Mouse (Mus musculus) G1E (cell line): ENCODE results near the gene Ufd1. TPM values are rescaled to one million over a fixed set of nuclear protein-coding genes. Genes with fewer than 3 reads are reported as not detected.

ENCODE experiments used
- ATAC-seq: 2 replicates; pipeline ENCODE4 v1.8.0; 2016; ENCODE audit warnings: mild to moderate bottlenecking; ENCODE audit not compliant: insufficient number of reproducible peaks, poor library complexity, low FRiP score, severe bottlenecking; ENCODE audit errors: extremely low read depth
- DNase-seq: peaks from one replicate; pipeline ENCODE4 v3.0.0; 2012; ENCODE audit warnings: low spot score
- H3K27me3 ChIP-seq: 2 replicates; pipeline ENCODE4 v1.6.1; 2012; ENCODE audit warnings: mild to moderate bottlenecking, low read length, inconsistent platforms; ENCODE audit not compliant: insufficient read depth
- H3K36me3 ChIP-seq: replicated peaks from 2 replicates; pipeline ENCODE3; 2012; ENCODE audit warnings: mild to moderate bottlenecking, inconsistent platforms
- H3K4me1 ChIP-seq: 2 replicates; pipeline ENCODE4 v1.6.1; 2012; ENCODE audit warnings: low read depth, low read length, inconsistent platforms, mixed read lengths; ENCODE audit not compliant: insufficient read depth
- H3K4me3 ChIP-seq: 2 replicates; pipeline ENCODE4 v1.5.1; 2012; ENCODE audit warnings: low read depth, mild to moderate bottlenecking, inconsistent platforms, low read length, moderate library complexity, mixed read lengths
- H3K9me3 ChIP-seq: replicated peaks from 2 replicates; pipeline ENCODE4 v1.6.1; 2012; ENCODE audit warnings: inconsistent platforms
- CTCF ChIP-seq: IDR thresholded peaks from 2 replicates; pipeline ENCODE4 v1.5.1; 2012; ENCODE audit warnings: low read depth, low read length, inconsistent platforms, mixed read lengths
- GATA1 ChIP-seq: IDR thresholded peaks from 2 replicates; pipeline ENCODE4 v1.6.1; 2012; ENCODE audit warnings: borderline replicate concordance, low read length, inconsistent platforms, mixed read lengths
- GATA2 ChIP-seq: IDR thresholded peaks from 2 replicates; pipeline ENCODE4 v1.6.1; 2012; ENCODE audit warnings: low read depth, low read length, inconsistent platforms, borderline replicate concordance
- POLR2AphosphoS5 ChIP-seq: IDR thresholded peaks from 2 replicates; pipeline ENCODE4 v1.6.1; 2012; ENCODE audit warnings: low read depth, low read length, inconsistent platforms; ENCODE audit not compliant: insufficient replicate concordance
- TAL1 ChIP-seq: conservative IDR thresholded peaks from 2 replicates; pipeline ENCODE4 v1.6.1; 2012; ENCODE audit warnings: low read depth, low read length, inconsistent platforms, mixed read lengths
- polyA plus RNA-seq: library from polyadenylated mRNA; stranded (reverse); fragments of >175 nt; gene quantifications from 2 replicates; pipeline ENCODE4 v1.2.3, GENCODE M21; 2012
- total RNA-seq, 2 experiments: library from RNA; stranded (forward) in 1 of 2; stranded (reverse) in 1 of 2; fragments of 200-1000 nt in 1 of 2; fragments of >200 nt in 1 of 2; fragmentation: Nextera tagmentation in 1 of 2; gene quantifications; 2 replicates each; pipeline ENCODE4 v1.2.3; 2014 to 2017

The Ufd1 gene
- total and polyA plus RNA-seq, 3 experiments: 7.6 to 78.3 (median 70.9) TPM

DNA sequence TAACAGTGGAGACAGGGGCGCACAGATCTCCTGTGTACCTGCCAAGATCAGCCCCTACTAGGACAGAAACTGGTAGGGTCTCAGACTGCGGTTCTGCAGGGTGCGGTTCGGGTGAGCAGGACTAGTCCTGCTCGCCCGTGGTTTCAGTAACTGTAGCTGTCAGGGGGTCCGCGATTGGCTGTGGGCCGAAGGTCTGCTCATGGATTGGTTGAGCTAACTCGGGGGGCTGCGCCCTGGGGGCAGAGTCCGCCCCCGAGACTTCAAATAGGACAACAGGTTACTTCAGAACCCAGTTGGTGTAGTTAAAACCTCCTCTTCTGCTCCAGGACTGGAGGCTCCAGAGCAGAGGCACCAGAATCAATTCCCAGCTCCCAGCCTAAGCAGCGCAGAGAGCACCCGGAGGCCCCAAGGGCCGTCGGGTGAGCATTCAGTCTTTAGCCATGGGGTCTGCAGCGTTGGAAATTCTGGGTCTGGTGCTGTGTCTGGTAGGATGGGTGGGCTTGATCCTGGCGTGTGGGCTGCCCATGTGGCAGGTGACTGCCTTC is 35.0 kb upstream of the Ufd1 start, which contains the start of gene Cldn5:
Cldn5 (plus strand) TSS at position 292 of the 545 bp plus-strand sequence.
- DNase-seq (no peak), ATAC-seq (no peak)
- no peak for TF ChIP-seq GATA2
- no peak for TF ChIP-seq CTCF
- Histone ChIP-seq H3K4me3 (no peak within 1 kb of the TSS), H3K36me3 (peaks cover 41% of the 10 kb centered on the region), H3K9me3 (no peaks in the 10 kb centered on the region), H3K4me1 (no peaks in the 10 kb centered on the region), H3K27me3 (peaks cover 36% of the 10 kb centered on the region)

DNA sequence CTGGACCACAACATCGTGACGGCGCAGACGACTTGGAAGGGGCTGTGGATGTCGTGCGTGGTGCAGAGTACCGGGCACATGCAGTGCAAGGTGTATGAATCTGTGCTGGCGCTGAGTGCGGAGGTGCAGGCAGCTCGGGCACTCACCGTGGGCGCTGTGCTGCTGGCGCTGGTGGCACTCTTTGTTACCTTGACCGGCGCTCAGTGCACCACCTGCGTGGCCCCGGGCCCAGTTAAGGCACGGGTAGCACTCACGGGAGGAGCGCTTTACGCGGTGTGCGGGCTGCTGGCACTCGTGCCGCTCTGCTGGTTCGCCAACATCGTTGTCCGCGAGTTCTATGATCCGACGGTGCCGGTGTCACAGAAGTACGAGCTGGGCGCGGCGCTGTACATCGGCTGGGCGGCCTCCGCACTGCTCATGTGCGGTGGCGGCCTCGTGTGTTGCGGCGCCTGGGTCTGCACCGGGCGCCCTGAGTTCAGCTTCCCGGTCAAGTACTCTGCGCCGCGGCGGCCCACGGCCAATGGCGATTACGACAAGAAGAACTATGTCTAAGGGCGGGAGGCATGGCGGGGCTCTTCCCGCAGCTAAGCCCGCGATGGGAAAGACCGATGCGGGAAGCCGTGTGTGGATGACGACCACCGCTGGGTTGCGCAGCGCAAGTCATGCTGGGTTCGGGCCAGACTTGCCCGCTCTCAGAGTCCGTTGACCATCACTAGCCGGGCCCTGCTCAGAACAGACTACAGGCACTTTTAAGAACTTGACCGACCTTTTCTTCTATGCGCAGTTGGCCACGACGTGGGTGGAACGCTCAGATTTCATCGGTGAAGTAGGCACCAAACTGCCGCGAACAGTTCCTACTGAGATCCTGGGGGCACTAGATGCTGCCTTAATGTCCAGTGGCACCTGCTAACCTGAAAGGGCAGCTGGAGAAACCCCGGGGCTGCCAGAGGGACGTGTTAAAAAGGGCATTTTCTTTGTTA is 34.2 kb upstream of the Ufd1 start:
- Histone ChIP-seq H3K36me3 (peaks cover 49% of the 10 kb centered on the region), H3K4me1 (no peaks in the 10 kb centered on the region), H3K9me3 (no peaks in the 10 kb centered on the region), H3K27me3 (peaks cover 36% of the 10 kb centered on the region), H3K4me3 (no peak overlapping the region)
- ATAC-seq (no peak), DNase-seq (no peak)
- TF ChIP-seq CTCF (no peak), GATA1 (no peak), TAL1 (no peak), GATA2 (no peak), POLR2AphosphoS5 (no peak)

DNA sequence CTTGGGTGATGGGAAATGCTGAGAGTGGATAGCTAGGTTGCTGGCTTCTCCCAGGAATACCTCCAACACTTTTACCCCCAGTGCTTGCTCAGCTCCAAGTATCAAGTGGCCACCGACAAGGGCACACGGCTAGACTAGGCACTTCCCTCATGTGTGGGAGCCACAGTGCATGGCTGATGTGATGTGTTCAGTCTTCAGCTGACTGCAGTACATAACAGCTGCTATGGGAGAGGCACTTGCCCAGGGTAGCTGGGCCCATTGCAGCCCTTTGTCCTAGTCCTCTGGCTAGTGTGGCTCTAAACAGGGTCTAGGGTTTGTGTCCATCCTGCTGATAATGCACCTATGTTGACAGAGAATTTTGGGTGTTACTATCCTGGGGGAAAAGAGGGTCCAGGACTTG is 33.1 kb upstream of the Ufd1 start:
- no peak overlapping the region for H3K4me3 ChIP-seq
- ATAC-seq (no peak), DNase-seq (no peak)
- no peaks in the 10 kb centered on the region for H3K4me1 ChIP-seq
- peaks cover 57% of the 10 kb centered on the region for H3K36me3 ChIP-seq
- TF ChIP-seq CTCF (no peak), TAL1 (no peak), GATA2 (no peak), GATA1 (no peak), POLR2AphosphoS5 (no peak)
- no peaks in the 10 kb centered on the region for H3K9me3 ChIP-seq
- H3K27me3 ChIP-seq: peaks cover 32% of the 10 kb centered on the region

DNA sequence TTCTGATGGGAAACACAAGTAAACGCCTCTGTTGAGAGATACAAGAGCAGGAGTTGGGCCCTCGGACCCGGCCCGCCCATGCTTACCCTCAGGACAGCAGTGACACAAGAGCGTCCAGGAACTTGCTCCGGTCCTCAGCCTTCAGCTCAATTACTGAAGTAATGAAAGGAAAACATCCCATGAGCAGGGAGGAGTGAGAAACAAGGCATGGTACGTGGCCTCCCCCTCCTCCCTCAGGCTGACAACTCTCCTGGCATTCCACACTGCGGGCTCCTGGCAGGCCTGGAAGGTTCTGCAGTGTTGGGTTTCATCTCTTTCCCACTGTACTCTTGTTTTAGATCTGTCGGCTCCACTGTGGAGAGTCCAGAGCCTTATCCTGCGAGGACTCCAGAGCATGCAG is 29.8 kb upstream of the Ufd1 start:
- H3K4me3 ChIP-seq: no peak overlapping the region
- peaks cover 5% of the 10 kb centered on the region; the same call in 1 of the 2 replicates for H3K27me3 ChIP-seq
- ATAC-seq: no peak
- H3K9me3 ChIP-seq: no peaks in the 10 kb centered on the region
- no peak for TF ChIP-seq GATA2
- TF ChIP-seq GATA1: no peak
- TF ChIP-seq TAL1: no peak
- no peak for TF ChIP-seq CTCF
- TF ChIP-seq POLR2AphosphoS5: no peak
- no peak for DNase-seq
- H3K4me1 ChIP-seq: peaks cover 26% of the 10 kb centered on the region
- peaks cover 90% of the 10 kb centered on the region for H3K36me3 ChIP-seq

DNA sequence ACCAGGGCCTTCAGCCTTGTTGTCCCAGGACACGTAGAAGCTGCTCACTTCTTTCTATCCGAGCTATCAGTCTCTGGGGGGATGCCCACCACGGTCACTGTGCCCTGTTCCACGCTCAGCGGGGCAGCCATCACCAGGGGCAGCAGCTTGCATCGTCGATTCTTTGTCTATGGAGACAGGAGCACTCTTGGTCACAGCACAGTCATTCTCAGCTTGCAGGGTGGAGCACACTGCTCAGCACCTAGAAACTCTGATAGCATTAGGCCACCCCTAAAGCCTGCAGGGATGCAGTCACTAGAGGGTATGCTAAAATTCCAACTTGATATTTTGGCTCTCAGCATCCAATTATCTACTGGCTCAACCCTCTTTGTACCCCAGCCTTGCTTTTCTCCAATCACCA is 26.6 kb upstream of the Ufd1 start:
- no peaks in the 10 kb centered on the region for H3K9me3 ChIP-seq
- H3K27me3 ChIP-seq: no peaks in the 10 kb centered on the region
- peaks cover 94% of the 10 kb centered on the region for H3K36me3 ChIP-seq
- DNase-seq (no peak), ATAC-seq (no peak)
- TF ChIP-seq POLR2AphosphoS5 (no peak), GATA1 (no peak), TAL1 (no peak), GATA2 (no peak), CTCF (no peak)
- H3K4me3 ChIP-seq: no peak overlapping the region
- H3K4me1 ChIP-seq: peaks cover 37% of the 10 kb centered on the region

DNA sequence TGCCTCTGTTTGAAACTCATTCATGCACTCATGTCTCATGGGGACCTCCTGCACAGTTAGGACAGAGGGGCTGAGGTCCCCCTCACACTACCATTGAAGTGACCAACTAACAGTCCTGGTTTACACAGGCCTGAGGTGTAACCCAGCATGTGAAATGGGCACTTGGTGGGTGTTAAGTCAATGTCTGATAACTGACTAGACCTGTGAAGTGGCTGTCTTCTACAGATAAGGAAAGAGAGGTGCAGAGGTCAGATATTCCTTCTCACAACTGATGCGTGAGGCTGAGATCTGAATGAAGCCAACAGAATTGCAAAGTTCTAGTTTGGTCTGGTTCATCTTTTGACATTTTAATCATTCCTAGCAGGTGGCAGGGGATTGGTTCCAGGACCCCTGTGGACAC is 26.1 kb upstream of the Ufd1 start:
- no peak for DNase-seq
- Histone ChIP-seq H3K36me3 (peaks cover 95% of the 10 kb centered on the region), H3K27me3 (no peaks in the 10 kb centered on the region), H3K4me1 (peaks cover 37% of the 10 kb centered on the region), H3K9me3 (no peaks in the 10 kb centered on the region), H3K4me3 (no peak overlapping the region)
- no peak for ATAC-seq
- TF ChIP-seq GATA2: no peak
- TF ChIP-seq TAL1: 0 out of 2 replicates have a peak, but pooled peaks have one; percentile 11
- no peak for TF ChIP-seq CTCF
- no peak for TF ChIP-seq GATA1
- TF ChIP-seq POLR2AphosphoS5: no peak
